Mouse (Mus musculus): ENCODE measurements around the gene Brca2.

Gene Brca2

GRCm38 (mm10) chr5:150598202-150599119, 76.0 kb downstream of the Brca2 start:
- no peak for DNase-seq (ENCODE audit: inconsistent ontology term)

- no peak for DNase-seq (ENCODE audit: inconsistent ontology term)
Measured at GRCm38 (mm10) chr5:150599301-150600294, 77.2 kb downstream of the Brca2 start.

GRCm38 (mm10) chr5:150600554-150601440, 78.4 kb downstream of the Brca2 start:
- no peak for DNase-seq (ENCODE audit: inconsistent ontology term)

GRCm38 (mm10) chr5:150601441-150602230, 79.2 kb downstream of the Brca2 start:
- DNase-seq (ENCODE audit: inconsistent ontology term) = no peak

GRCm38 (mm10) chr5:150606131-150606530, 83.7 kb downstream of the Brca2 start:
- DNase-seq (ENCODE audit: inconsistent ontology term) = no peak

- no peak for DNase-seq (ENCODE audit: inconsistent ontology term)
Measured at GRCm38 (mm10) chr5:150607631-150608030, 85.2 kb downstream of the Brca2 start.

- DNase-seq (ENCODE audit: inconsistent ontology term) = no peak
Measured at GRCm38 (mm10) chr5:150611136-150611535, 88.7 kb downstream of the Brca2 start.

- DNase-seq (ENCODE audit: inconsistent ontology term) = no peak
Measured at GRCm38 (mm10) chr5:150611697-150612096, 89.3 kb downstream of the Brca2 start.

- DNase-seq (ENCODE audit: inconsistent ontology term) = no peak
Measured at GRCm38 (mm10) chr5:150614054-150614453, 91.6 kb downstream of the Brca2 start.

- DNase-seq (ENCODE audit: inconsistent ontology term) = no peak
Measured at GRCm38 (mm10) chr5:150616216-150616615, 93.8 kb downstream of the Brca2 start.

- no peak for DNase-seq (ENCODE audit: inconsistent ontology term)
Measured at GRCm38 (mm10) chr5:150616731-150617130, 94.3 kb downstream of the Brca2 start.

- DNase-seq (ENCODE audit: inconsistent ontology term) = no peak
Measured at GRCm38 (mm10) chr5:150618599-150619355, 96.3 kb downstream of the Brca2 start.
